Mouse (Mus musculus) layer of hippocampus, postnatal 25 days (tissue): ENCODE results near the gene Aldh1b1. TPM values are rescaled to one million over a fixed set of nuclear protein-coding genes. Genes with fewer than 3 reads are reported as not detected.
A peak's percentile ranks its signal among the peaks of the same experiment; 100 is the strongest.

Experiments
- DNase-seq, 2 experiments: peaks; one replicate each; pipeline ENCODE4 v3.0.0; 2022; ENCODE audit warnings: mixed read lengths in 2 of 2, low spot score in 1 of 2; ENCODE audit errors: extremely low spot score in 1 of 2
- total RNA-seq, 2 experiments: library from RNA; stranded (reverse); gene quantifications; 2 replicates each; pipeline ENCODE4 v1.2.3; 2021

The Aldh1b1 gene
- total RNA-seq: 1 to 10 TPM; 9.2 to 9.9 TPM

DNA sequence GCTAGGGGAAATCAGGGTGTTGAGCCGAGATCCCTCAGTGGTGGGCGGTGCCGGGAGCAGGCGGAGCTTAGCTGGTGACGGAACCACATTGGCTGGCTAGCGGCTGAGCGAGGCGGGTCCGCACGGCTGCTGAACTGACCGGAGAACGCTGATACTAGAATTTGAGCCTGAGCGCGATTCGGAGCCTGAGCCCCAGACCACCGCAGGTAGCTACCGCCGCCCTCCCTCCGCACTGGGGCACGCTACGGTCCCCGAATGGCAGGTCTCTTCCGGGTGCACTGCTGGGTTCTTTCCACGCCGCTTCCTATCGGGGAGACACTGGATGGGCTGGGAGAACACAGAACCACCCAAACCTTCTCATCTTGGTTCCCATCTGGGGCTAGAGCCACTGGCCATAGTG is at the start of gene Aldh1b1:
Aldh1b1 (plus strand) TSS at position 59 of the 400 bp plus-strand sequence.
- DNase-seq: peak; percentile 49 to 66

DNA sequence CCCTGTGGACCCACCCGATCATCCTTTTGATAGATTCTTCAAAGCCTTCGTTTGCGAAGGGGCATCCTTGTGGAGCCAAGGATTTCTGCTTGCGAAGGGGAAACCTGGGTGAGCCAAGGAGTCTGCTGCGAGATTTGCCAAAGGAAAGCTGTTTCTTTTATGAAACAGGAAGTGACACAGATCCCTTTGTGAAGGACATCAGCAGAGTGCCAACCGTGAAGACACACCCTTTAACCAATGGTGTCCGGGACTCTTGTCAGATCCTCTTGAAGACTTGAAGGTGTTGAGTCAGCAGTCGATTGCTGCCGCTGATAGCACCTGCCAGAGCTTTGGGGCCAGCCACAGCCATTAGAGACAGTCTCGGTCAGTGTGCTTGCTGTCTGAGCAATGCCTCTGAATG is 49.4 kb upstream of the Aldh1b1 start:
- DNase-seq: no peak

DNA sequence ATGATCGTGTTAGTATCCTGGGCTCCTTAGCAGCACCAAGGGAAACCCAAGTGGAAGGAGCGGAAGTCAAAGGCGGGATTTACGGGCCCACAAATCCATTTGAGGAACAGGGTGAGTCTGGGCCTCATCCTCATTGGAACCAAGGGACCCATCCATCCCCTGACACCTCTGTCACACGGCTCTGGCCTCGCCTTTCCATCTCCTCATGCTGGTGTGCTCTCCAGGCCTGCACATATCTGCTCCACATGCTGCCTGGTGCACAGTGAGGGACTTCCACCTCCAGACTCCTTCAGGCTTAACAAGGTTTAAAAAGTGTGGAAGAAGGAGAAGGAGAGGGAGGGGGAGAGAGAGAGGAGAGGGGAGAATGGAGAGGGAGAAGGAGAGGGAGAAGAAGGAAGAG is 48.3 kb upstream of the Aldh1b1 start:
- DNase-seq: no peak

DNA sequence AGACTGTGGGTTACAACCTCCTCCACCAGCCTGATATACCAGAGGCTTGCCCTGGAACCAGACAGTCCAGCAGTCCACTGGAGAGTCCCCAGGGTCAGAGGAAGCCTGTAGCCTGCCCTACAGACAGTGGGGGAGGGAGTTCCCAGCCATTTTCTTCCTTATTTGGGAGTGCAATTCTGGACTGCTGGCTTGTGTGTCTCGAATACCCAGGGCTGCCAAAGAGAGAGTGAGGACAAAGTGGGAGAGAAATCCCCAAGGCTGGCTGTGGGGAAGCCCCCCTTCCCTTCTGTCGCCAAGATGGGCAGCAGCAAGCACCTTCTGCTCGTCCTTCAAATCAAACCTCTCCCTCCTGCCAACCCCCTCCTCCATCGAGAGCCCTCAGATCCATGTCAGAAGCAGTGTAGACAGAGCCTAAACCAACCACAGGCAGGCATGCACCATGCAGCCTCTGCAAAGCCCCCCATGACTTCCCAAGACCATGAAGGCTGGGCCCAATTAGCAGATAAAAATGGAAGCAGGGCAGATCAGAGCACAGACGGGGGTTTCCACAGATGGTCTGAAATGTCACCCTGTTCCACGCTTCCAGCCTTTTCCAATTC is 45.5 kb upstream of the Aldh1b1 start:
- no peak for DNase-seq

DNA sequence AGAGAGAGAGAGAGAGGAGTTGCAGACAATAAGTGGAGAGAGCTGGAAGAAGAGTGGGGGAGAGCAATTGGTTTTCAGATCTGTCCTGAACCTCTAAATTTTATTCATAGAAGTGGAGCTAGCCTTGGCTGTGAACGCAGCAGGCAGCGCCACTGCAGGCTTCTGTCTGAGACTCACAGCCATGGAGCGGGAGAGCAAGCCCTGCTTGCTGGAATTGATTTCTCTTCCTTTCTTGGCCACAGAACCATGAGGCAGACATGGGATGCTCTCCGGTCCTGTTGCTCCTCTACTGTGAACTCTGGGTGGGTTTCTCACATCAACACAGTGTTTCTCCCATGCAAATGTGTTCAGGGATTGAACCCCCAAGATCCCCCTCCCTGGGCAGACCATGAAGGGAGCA is 44.7 kb upstream of the Aldh1b1 start:
- DNase-seq: no peak

DNA sequence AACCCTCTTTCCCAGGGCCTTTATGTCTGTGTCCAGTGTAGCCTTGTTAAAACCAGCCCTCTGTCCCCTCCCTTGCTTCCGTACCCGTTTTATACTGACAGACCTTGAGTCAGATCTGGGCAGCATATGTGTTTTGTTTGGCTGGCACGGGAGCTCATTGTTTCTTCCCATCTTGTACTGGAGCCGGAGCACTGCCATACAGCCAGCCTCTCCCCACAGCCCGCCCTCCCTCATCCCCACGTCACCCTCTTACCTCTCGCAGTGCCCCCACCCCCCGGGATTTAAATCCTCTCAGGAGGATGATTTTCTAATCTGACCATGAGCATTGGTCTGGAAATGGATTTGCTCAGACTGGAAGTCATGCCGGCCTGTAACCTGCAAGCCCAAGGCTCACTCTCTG is 43.7 kb upstream of the Aldh1b1 start:
- DNase-seq: no peak

DNA sequence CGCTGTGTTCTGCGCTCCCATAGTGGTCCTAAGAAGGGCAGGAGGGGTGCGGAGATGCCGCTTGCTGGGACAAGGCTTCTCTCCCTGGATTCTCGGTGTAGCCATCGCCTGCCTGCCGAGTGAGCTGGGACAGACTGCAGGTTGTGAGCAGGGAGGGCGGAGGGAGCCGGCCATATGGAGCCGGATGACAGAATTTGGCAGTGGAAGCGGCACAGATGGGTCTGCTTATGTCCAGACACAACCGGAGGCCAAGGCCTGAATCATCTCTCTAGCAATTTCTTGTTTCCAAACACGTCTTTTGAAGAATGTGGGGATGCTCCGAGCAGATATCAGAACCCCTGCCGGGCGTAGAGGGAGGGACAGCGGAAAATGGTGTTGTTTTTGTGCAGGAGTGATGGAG is 42.9 kb upstream of the Aldh1b1 start:
- DNase-seq: peak; percentile 63 to 65

DNA sequence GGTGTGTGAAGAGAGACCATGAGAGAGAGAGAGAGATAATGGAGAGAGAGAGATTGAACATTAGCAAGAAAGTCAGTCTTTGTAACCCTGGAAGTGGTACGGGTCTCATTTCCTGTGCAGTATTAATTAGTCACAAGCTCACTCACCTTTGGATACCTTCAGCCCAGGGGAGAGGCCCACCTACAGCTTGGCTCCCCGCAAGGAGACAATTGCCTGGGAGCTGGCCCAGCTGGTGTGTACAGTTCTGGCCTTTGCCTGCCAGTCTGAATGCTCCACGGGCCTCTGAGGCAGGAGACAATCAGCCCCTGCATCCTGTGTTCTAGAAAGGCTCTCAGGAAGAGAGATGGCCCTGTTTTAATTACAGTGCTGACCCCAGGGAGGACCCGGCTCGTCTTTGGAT is 40.9 kb upstream of the Aldh1b1 start:
- DNase-seq: no peak

DNA sequence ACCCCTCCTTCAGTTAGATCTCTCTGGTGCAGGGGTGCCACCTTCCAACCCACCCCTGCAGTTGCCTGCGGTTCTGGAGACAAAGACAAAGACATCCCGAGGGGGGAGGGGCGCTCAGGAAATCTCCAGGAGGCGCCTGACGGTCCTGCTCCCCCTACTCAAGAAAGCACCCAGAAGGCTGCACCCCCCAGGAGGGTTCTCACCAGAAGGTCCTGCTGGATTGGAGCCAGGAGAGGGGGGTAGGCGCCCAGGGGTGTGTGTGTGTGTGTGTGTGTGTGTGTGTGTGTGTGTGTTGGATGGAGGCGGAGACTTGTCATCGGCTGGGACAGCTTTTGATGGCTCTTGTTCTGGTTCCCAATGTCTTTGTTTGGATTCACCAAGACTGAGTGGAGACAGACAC is 39.4 kb upstream of the Aldh1b1 start:
- DNase-seq: no peak

DNA sequence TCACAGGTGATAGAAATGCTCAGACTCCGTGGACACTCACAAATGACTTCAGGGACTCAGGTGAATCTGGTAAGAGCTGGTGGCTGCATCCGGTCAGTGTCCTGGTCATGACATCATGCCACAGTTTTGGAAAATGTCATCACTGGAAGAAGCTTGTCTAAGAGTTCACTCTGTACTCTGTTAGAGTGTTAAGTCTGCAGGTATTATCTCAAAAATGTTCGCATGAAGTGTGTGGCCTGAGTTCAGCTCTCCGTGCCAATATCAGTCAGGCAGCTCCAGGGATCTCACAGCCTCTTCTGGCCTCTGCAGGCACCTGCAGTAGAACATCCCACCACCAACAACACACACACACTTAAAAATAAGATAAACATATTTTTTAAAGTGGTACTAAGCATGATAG is 36.2 kb upstream of the Aldh1b1 start:
- no peak for DNase-seq

DNA sequence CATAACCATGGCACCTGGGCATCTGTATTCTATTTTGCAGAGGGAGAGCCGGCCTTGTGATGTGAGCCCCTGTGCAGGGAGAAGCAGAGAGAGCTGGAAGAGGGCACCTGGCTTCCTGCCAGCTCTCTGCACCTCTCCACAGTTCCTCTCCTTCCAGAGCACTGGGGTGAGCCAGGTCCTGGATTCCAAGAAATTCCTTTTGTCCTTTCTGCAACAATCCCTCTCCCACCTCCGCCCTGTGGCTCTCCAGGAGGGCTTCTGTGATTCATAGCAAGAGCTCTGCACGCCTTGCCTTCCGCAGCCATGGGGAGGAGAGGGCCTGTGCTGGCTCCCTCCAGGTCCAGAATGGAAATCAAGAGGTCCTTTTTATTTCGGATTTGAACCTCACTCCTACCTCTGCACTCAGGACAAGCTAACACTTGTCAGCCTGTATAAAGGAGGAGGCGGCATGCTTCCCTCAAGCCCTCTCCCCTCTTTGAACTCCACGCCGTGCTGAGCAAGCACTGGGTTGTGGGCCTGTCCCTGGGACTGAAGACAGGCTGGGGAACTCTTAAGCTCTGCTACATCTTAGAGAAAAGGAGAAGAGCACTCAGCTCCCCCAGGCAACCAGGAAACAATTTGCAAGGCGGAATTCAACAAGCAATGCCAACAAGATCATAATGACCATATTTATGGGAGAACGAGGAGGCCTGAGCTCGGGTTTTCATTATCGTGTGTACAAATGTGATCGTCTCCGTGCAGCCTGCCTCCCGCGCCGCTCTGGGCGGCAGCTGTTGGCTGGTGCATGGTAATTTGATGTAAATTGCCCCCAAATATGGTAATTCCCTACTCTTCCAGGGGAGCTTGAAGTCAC is 35.3 kb upstream of the Aldh1b1 start:
- no peak for DNase-seq

DNA sequence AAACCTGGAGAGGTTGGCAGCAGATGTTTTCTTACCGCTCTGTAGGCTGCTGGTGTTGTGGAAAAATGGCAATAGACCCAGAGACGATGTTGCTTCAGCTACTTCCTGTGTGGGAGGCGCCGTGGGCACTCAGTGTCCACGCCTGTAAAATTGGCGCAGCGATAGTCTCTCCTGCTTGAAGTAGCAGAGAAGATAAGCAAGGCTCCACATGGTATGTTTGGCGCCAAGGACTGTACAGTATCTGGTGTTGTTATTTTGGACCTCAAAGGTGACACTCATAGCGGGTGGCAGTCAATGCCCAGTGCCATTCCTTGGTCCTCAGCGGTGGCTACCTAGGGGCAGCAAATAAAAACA is 34.7 kb upstream of the Aldh1b1 start:
- DNase-seq: no peak

DNA sequence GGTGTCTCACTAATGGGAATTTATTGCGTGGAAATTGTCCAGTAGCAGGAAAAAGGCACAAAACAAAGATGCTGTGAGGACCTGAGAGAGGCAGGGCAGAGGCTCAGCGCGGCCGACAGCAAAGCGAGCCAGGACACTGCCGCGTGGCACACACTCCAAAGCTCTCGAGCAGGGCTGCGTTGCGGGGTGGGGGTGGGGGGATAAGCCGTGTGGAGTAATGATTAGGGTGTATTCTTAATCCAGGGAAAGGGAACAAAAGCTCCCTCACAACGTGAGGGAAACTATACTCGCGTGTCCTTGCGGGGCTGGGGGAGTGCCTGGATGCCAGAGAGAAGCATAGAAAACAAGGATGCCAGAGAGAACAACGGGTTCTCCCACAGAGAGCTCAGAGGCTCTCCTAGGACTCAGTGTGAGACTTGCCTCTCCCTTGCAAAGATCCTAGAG is 33.7 kb upstream of the Aldh1b1 start:
- DNase-seq: no peak

DNA sequence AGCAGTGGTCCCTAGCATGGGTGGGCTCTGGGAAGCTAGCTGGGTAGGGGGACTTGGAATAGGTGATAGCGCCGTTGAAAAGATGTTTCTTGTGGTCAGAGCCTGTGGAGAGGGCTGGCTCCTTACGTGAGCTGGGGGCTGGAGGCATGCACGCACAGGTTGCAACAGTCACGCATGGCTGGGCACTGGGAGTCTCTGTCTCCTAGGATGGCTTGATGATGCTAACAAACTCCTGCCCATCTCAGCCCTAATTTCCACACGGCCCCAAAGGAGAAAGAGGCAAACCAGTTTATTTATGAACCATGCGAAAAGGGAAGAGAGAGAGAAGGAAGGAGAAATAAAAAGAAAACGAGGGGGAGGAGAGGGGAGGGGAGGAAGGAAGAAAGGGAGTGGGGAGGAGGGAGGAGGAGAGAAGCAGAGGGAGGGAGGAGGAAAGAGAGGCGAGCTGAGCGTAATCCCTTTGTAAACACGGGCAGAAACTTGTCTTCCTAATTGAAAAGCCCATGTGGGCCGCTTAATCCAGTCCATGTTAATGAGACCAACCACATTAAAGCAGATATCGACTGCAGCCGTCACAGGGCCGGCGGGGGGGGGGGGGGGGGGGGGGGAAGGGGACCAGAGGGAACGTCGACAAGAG is 33.1 kb upstream of the Aldh1b1 start:
- no peak for DNase-seq

DNA sequence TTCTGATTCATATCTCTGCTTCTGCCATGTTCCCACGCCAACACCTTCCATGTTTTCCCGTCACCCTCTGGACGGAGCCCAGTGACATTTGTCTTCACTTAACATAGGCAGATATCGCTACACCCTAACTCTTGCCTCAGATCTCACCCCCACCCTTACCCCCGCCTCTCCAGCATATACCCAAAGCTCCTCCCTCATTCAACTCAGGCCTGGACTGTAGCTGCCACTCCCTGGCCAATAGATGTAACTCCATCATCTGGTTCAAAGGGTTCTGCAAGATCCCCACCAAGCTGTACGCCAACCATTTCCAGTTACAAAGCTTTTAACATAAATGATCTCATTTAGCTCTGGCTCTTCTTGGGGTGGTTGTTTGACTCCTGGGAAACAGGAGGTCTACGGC is 32.0 kb upstream of the Aldh1b1 start:
- DNase-seq: no peak

DNA sequence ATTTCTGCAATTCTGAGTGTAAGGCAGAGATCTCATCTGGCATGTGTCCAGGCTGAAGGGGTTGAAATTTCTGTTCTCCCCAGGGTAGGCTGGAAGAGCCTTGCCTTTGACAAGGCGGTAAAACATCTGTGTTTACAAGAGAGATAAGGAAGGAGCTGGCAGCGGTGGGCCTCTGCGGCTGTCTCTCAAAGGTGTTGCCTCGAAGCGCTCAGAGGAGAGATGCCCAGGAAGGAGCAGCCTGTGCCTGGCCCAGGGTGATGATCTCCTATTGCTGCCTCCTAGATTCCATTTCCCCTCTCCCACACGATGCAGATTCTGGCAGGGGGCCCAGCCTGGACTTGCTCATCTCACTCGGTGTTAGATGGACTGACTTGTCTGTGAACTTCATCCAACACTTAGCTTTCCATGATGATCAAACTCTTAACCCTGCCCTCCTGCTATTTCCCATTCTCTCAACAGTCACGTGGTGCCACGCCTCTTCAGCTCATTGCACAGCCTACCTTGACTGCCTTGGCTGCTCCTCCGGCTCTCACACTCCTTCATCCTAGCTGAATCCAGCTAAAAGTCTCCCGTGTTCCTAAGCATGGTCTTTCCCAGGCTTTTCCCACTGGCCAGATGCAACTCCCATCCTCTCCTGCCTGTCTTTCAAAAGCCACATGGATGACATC is 30.8 kb upstream of the Aldh1b1 start:
- no peak for DNase-seq

DNA sequence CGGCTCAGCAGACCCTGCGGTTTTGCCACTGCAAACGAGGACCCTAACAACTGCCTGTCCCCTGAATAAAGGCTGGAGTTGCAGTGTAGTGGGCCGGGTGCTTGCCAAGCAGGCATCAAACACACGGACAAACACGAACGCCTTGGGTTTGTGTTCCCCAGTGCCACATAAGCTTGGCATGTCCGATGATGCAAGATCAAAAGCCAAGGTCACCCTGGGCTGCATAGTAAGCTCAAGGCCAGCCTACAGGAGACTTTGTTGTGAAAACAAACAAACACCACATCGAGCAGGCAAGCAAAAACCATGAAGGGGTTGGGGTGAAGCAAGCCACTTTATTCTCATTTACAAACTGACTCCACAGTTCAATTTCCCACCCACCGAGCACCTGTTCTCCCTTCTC is 29.7 kb upstream of the Aldh1b1 start:
- no peak for DNase-seq

DNA sequence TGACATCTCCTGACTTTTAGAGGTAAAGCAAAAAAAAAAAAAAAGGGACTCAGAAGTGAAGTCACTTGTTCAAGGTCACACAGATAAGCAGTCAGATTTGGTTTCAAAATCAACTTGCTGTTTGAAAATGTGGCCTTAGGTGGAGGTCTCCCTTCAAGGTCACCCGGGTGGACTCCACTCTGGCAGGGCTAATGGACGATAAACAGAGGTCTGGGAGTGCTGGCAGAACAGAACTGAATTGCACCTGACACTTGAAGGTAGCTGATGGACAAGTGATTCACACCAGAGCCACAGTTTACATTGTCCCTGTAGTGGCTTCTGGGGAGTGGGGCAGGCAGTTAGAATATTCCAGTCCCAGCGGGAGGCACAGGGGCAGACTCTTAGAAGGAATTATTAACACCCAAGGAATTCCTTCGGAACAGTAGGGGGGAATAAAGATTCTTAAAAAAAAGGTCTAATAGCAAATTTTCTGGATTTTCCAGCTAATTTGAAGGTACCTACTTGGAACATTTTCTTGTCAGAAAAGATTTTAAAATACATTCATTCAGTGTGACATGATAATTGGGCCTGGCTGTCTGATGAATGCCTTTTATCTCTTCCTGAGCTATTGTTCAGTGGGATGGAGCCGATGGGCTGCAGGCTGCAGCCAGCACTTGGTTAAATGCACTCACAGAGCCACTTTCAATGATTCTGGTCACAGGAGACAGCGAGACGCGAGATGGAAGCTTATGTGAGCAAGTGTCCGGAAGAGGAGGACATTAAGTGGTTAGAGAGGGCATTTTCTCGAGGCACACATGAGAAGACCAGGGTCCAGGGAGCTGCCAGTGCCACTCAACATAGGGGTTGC is 28.8 kb upstream of the Aldh1b1 start:
- no peak for DNase-seq

DNA sequence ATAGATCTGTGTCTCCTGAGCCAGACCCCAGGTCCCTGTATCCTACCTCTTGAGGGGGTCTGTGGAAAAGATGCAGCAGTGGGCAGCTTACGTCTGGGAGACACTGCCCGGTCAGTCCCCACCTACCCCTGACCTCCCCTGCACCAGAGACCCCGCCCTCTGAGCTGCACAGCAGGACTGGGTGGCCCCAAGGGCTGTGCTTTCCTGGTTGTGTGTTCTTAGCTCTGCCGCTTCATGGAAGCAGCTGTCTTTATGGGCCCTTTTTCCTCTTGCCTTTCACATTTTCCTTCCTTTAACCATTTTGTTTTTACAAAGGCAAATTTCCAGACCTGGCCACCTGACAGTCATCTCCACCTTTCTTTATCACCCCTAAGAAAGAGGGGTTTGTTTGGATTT is 28.2 kb upstream of the Aldh1b1 start:
- no peak for DNase-seq

DNA sequence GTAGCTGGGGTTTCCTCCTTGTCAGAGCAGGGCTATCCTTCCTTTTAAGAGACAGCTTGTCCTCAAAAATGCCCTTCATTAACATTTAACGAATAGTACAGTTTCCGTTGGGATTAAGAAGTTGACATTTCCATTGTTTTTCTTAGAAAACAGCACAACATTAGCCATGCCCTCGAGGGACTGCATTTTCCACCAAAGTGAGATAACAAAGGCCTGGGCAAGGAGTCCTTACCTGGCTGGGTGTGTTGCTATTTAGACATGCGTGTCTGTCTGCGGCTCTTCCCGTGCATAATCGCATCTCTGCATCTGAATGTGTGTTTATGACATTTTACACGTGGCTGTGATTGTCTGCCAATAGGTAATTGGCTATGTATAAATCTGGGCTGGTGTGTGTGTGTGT is 27.6 kb upstream of the Aldh1b1 start:
- no peak for DNase-seq
